Mouse (Mus musculus) hindbrain, embryonic 13.5 days (tissue): ENCODE measurements around the gene Sptbn4. TPM values are rescaled to one million over a fixed set of nuclear protein-coding genes. Genes with fewer than 3 reads are reported as not detected.

Source experiments
- ATAC-seq: fragments of 200-750 bp; cut with Nextera tagmentation; 2 replicates; pipeline ENCODE4 v1.8.0; 2017; ENCODE audit warnings: moderate TSS enrichment; ENCODE audit not compliant: low FRiP score
- H3K27ac ChIP-seq: fragments of 300-500 bp; sonication (generic); 2 replicates; pipeline ENCODE4 v1.5.1; 2015; ENCODE audit warnings: inconsistent platforms, mild to moderate bottlenecking, moderate library complexity
- H3K27me3 ChIP-seq: fragments of 300-500 bp; sonication (generic); 2 replicates; pipeline ENCODE4 v1.6.1; 2015; ENCODE audit warnings: mild to moderate bottlenecking, inconsistent platforms
- H3K36me3 ChIP-seq: fragments of 300-500 bp; sonication (generic); 2 replicates; pipeline ENCODE4 v1.6.1; 2015; ENCODE audit warnings: mild to moderate bottlenecking, inconsistent platforms
- H3K4me1 ChIP-seq: fragments of 300-500 bp; sonication (generic); replicated peaks from 2 replicates; pipeline ENCODE4 v1.6.1; 2015; ENCODE audit warnings: inconsistent platforms
- H3K4me2 ChIP-seq: fragments of 300-500 bp; sonication (generic); 2 replicates; pipeline ENCODE4 v1.6.1; 2015; ENCODE audit warnings: inconsistent platforms, mild to moderate bottlenecking, moderate library complexity
- H3K4me3 ChIP-seq: fragments of 300-500 bp; sonication (generic); 2 replicates; pipeline ENCODE4 v1.5.1; 2015; ENCODE audit warnings: mild to moderate bottlenecking, inconsistent platforms
- H3K9ac ChIP-seq: fragments of 300-500 bp; sonication (generic); 2 replicates; pipeline ENCODE4 v1.6.1; 2015; ENCODE audit warnings: mild to moderate bottlenecking, inconsistent platforms
- H3K9me3 ChIP-seq: fragments of 300-500 bp; sonication (generic); 2 replicates; pipeline ENCODE4 v1.6.1; 2016; ENCODE audit warnings: inconsistent platforms
- WGBS: fragments of 180-500 bp; shearing (Covaris S2); methylation state at CpG from one replicate; pipeline ENCODE4 v1.1.7; 2015; 5-methylcytosine and 5-hydroxymethylcytosine counted together
- polyA plus RNA-seq: library from polyadenylated mRNA; unstranded; fragments of >200 nt; fragmentation: Nextera tagmentation; extraction: Ambion mirVana; gene quantifications from 2 replicates; pipeline ENCODE4 v1.2.1, GENCODE M21; 2015

Gene Sptbn4
- polyA plus RNA-seq, 1 experiment from 2014 or later, result 2.6 TPM

GRCm38 (mm10) chr7:27334405-27334911, 113.0 kb downstream of the Sptbn4 start:
- no peak overlapping the region for H3K4me3 ChIP-seq
- peaks cover 96% of the 10 kb centered on the region for H3K27me3 ChIP-seq
- no peak overlapping the region for H3K27ac ChIP-seq
- H3K9ac ChIP-seq, result no peak overlapping the region; the same call in 1 of the 2 replicates
- no peaks in the 10 kb centered on the region for H3K36me3 ChIP-seq
- H3K4me2 ChIP-seq, result peak overlapping the region; percentile 84
- peaks cover 75% of the 10 kb centered on the region for H3K4me1 ChIP-seq
- no peak for ATAC-seq
- no peaks in the 10 kb centered on the region for H3K9me3 ChIP-seq
- WGBS, result 1% methylated on average over 32 of the region's 32 CpGs

- 1% methylated on average over 31 of the region's 77 CpGs for WGBS
- peaks cover 72% of the 10 kb centered on the region for H3K4me1 ChIP-seq
- ATAC-seq, result no peak
Measured at GRCm38 (mm10) chr7:27333316-27333941, 114.1 kb downstream of the Sptbn4 start.

GRCm38 (mm10) chr7:27332353-27333199, 114.9 kb downstream of the Sptbn4 start:
- Histone ChIP-seq H3K9me3 (no peaks in the 10 kb centered on the region), H3K4me2 (peak overlapping the region; percentile 84), H3K27ac (no peak overlapping the region), H3K4me1 (peaks cover 68% of the 10 kb centered on the region), H3K9ac (peak overlapping the region; percentile 73), H3K36me3 (no peaks in the 10 kb centered on the region), H3K4me3 (peak overlapping the region; percentile 48), H3K27me3 (peaks cover 98% of the 10 kb centered on the region)
- no peak for ATAC-seq
- WGBS, result under 1% methylated on average over 28 of the region's 39 CpGs

More at GRCm38 (mm10) chr7:27333316-27333941, 114.1 kb downstream of the Sptbn4 start:
- Histone ChIP-seq H3K27me3 (peaks cover 98% of the 10 kb centered on the region), H3K27ac (no peak overlapping the region), H3K4me3 (peak overlapping the region; percentile 48), H3K9me3 (no peaks in the 10 kb centered on the region), H3K9ac (peak overlapping the region; percentile 73), H3K4me2 (peak overlapping the region; percentile 84), H3K36me3 (no peaks in the 10 kb centered on the region)

GRCm38 (mm10) chr7:27331854-27332253, 115.6 kb downstream of the Sptbn4 start:
- Histone ChIP-seq H3K36me3 (no peaks in the 10 kb centered on the region), H3K27ac (no peak overlapping the region), H3K4me3 (peak overlapping the region; percentile 48), H3K9ac (no peak overlapping the region), H3K4me2 (peak overlapping the region; percentile 84; the same call in 1 of the 2 replicates), H3K27me3 (peaks cover 98% of the 10 kb centered on the region), H3K4me1 (peaks cover 60% of the 10 kb centered on the region), H3K9me3 (no peaks in the 10 kb centered on the region)
- no peak for ATAC-seq
- WGBS, result 9% methylated on average over 8 of the region's 8 CpGs

GRCm38 (mm10) chr7:27331541-27331851, 116.0 kb downstream of the Sptbn4 start:
- peaks cover 58% of the 10 kb centered on the region for H3K4me1 ChIP-seq
- H3K9me3 ChIP-seq, result no peaks in the 10 kb centered on the region
- no peaks in the 10 kb centered on the region for H3K36me3 ChIP-seq
- H3K9ac ChIP-seq, result no peak overlapping the region
- WGBS, result 5% methylated on average over 8 of the region's 8 CpGs
- peaks cover 98% of the 10 kb centered on the region for H3K27me3 ChIP-seq
- no peak overlapping the region for H3K4me2 ChIP-seq
- no peak overlapping the region for H3K27ac ChIP-seq
- no peak for ATAC-seq
- H3K4me3 ChIP-seq, result 0 out of 2 replicates have a peak overlapping the region, but pooled peaks have one; percentile 48

- Histone ChIP-seq H3K9me3 (no peaks in the 10 kb centered on the region), H3K9ac (peak overlapping the region; percentile 39; the same call in 1 of the 2 replicates), H3K36me3 (no peaks in the 10 kb centered on the region), H3K4me3 (peak overlapping the region; percentile 35), H3K4me2 (peak overlapping the region; percentile 55), H3K4me1 (peaks cover 59% of the 10 kb centered on the region), H3K27ac (no peak overlapping the region), H3K27me3 (peaks cover 99% of the 10 kb centered on the region)
- WGBS, result under 1% methylated on average over 39 of the region's 39 CpGs
- ATAC-seq, result no peak
Measured at GRCm38 (mm10) chr7:27330709-27331540, 116.6 kb downstream of the Sptbn4 start.

- Histone ChIP-seq H3K4me2 (no peak overlapping the region), H3K9me3 (no peaks in the 10 kb centered on the region), H3K4me3 (peak overlapping the region; percentile 35; the same call in 1 of the 2 replicates), H3K27me3 (peaks cover 100% of the 10 kb centered on the region), H3K27ac (no peak overlapping the region), H3K4me1 (peaks cover 64% of the 10 kb centered on the region), H3K9ac (no peak overlapping the region), H3K36me3 (no peaks in the 10 kb centered on the region)
- 24% methylated on average over 17 of the region's 17 CpGs for WGBS
- no peak for ATAC-seq
Measured at GRCm38 (mm10) chr7:27329981-27330380, 117.5 kb downstream of the Sptbn4 start.

- Histone ChIP-seq H3K4me1 (peaks cover 63% of the 10 kb centered on the region), H3K9me3 (no peaks in the 10 kb centered on the region), H3K4me3 (peak overlapping the region; percentile 25), H3K36me3 (no peaks in the 10 kb centered on the region), H3K9ac (peak overlapping the region; percentile 46; the same call in 1 of the 2 replicates), H3K4me2 (peak overlapping the region; percentile 48), H3K27me3 (peaks cover 100% of the 10 kb centered on the region), H3K27ac (no peak overlapping the region)
- whole genome bisulfite sequencing, result 4% methylated on average over 45 of the region's 45 CpGs
- no peak for ATAC-seq
Measured at GRCm38 (mm10) chr7:27329326-27329947, 118.0 kb downstream of the Sptbn4 start.

GRCm38 (mm10) chr7:27328648-27329047, 118.8 kb downstream of the Sptbn4 start:
- ATAC-seq, result no peak
- H3K4me2 ChIP-seq, result no peak overlapping the region

GRCm38 (mm10) chr7:27328161-27328560, 119.3 kb downstream of the Sptbn4 start:
- Histone ChIP-seq H3K9ac (no peak overlapping the region), H3K9me3 (no peaks in the 10 kb centered on the region)
- ATAC-seq, result no peak

More at GRCm38 (mm10) chr7:27328648-27329047, 118.8 kb downstream of the Sptbn4 start:
- Histone ChIP-seq H3K9me3 (no peaks in the 10 kb centered on the region), H3K4me3 (0 out of 2 replicates have a peak overlapping the region, but pooled peaks have one; percentile 25), H3K36me3 (no peaks in the 10 kb centered on the region), H3K9ac (no peak overlapping the region), H3K27me3 (peaks cover 100% of the 10 kb centered on the region), H3K4me1 (peaks cover 55% of the 10 kb centered on the region), H3K27ac (no peak overlapping the region)
- 38% methylated on average over 16 of the region's 16 CpGs for WGBS

GRCm38 (mm10) chr7:27327500-27327899, 120.0 kb downstream of the Sptbn4 start:
- no peak overlapping the region for H3K4me2 ChIP-seq
- H3K9me3 ChIP-seq, result no peaks in the 10 kb centered on the region
- no peak overlapping the region for H3K4me3 ChIP-seq
- 90% methylated on average over 8 of the region's 8 CpGs for WGBS
- no peak overlapping the region for H3K27ac ChIP-seq
- H3K36me3 ChIP-seq, result no peaks in the 10 kb centered on the region
- H3K4me1 ChIP-seq, result peaks cover 44% of the 10 kb centered on the region
- H3K9ac ChIP-seq, result no peak overlapping the region
- H3K27me3 ChIP-seq, result peaks cover 99% of the 10 kb centered on the region
- ATAC-seq, result no peak

More at GRCm38 (mm10) chr7:27328161-27328560, 119.3 kb downstream of the Sptbn4 start:
- Histone ChIP-seq H3K36me3 (no peaks in the 10 kb centered on the region), H3K4me1 (peaks cover 50% of the 10 kb centered on the region), H3K27ac (no peak overlapping the region), H3K4me3 (no peak overlapping the region), H3K27me3 (peaks cover 100% of the 10 kb centered on the region), H3K4me2 (no peak overlapping the region)
- 89% methylated on average over 11 of the region's 11 CpGs for WGBS
